Mouse (Mus musculus) bone marrow macrophage, adult 2 months (primary cell): ENCODE measurements around the gene Tent5a.

Experiments used
- CTCF ChIP-seq: IDR thresholded peaks from 2 replicates; pipeline ENCODE4 v1.5.1; 2012; ENCODE audit warnings: low read depth, mild to moderate bottlenecking, low read length, moderate library complexity
- POLR2A ChIP-seq: IDR thresholded peaks from 2 replicates; pipeline ENCODE4 v1.6.1; 2012; ENCODE audit warnings: mild to moderate bottlenecking, low read depth, low read length, borderline replicate concordance

- no peak for TF ChIP-seq POLR2A
- no peak for TF ChIP-seq CTCF
Measured at GRCm38 (mm10) chr9:85369512-85369911, 42.4 kb upstream of the Tent5a start.
